Mouse (Mus musculus) intestine, embryonic 16.5 days (tissue): Measurements from ENCODE around the gene Lifr. TPM values are rescaled to one million over a fixed set of nuclear protein-coding genes. Genes with fewer than 3 reads are reported as not detected.
A peak's percentile ranks its signal among the peaks of the same experiment; 100 is the strongest.

Experiments used
- ATAC-seq: fragments of 200-750 bp; cut with Nextera tagmentation; 2 replicates; pipeline ENCODE4 v1.8.0; 2017; ENCODE audit warnings: moderate TSS enrichment, moderate library complexity
- H3K27ac ChIP-seq: fragments of 300-500 bp; sonication (generic); 2 replicates; pipeline ENCODE4 v1.5.1; 2014; ENCODE audit warnings: mild to moderate bottlenecking, low read length
- H3K27me3 ChIP-seq: fragments of 300-500 bp; sonication (generic); replicated peaks from 2 replicates; pipeline ENCODE4 v1.6.1; 2014; ENCODE audit warnings: low read length, control low read depth, mixed read lengths; ENCODE audit not compliant: control insufficient read depth, insufficient read depth
- H3K36me3 ChIP-seq: fragments of 300-500 bp; sonication (generic); 2 replicates; pipeline ENCODE4 v1.6.1; 2014; ENCODE audit warnings: low read length, control low read depth; ENCODE audit not compliant: control insufficient read depth, insufficient read depth
- H3K4me1 ChIP-seq: fragments of 300-500 bp; sonication (generic); 2 replicates; pipeline ENCODE4 v1.6.1; 2014; ENCODE audit warnings: low read length, control low read depth, mixed read lengths; ENCODE audit not compliant: control insufficient read depth, insufficient read depth
- H3K4me2 ChIP-seq: fragments of 300-500 bp; sonication (generic); 2 replicates; pipeline ENCODE4 v1.6.1; 2014; ENCODE audit warnings: low read depth, low read length, control low read depth
- H3K4me3 ChIP-seq: fragments of 300-500 bp; sonication (generic); 2 replicates; pipeline ENCODE4 v1.5.1; 2014; ENCODE audit warnings: mild to moderate bottlenecking, low read length
- H3K9ac ChIP-seq: fragments of 300-500 bp; sonication (generic); 2 replicates; pipeline ENCODE4 v1.6.1; 2014; ENCODE audit warnings: low read depth, low read length
- H3K9me3 ChIP-seq: fragments of 300-500 bp; sonication (generic); 2 replicates; pipeline ENCODE4 v1.6.1; 2016; ENCODE audit warnings: low read length, control low read depth; ENCODE audit not compliant: control insufficient read depth
- WGBS: fragments of 180-500 bp; shearing (Covaris S2); extraction: QIAGEN DNeasy Blood & Tissue Kit; methylation state at CpG from one replicate; pipeline ENCODE4 v1.1.7; 2014; 5-methylcytosine and 5-hydroxymethylcytosine counted together
- polyA plus RNA-seq: library from polyadenylated mRNA; unstranded; fragments of >200 nt; fragmentation: Nextera tagmentation; extraction: Ambion mirVana; gene quantifications from 2 replicates; pipeline ENCODE4 v1.2.1, GENCODE M21; 2015

Lifr gene
- polyA plus RNA-seq, 1 experiment from 2014 or later, result 11.6 TPM

DNA sequence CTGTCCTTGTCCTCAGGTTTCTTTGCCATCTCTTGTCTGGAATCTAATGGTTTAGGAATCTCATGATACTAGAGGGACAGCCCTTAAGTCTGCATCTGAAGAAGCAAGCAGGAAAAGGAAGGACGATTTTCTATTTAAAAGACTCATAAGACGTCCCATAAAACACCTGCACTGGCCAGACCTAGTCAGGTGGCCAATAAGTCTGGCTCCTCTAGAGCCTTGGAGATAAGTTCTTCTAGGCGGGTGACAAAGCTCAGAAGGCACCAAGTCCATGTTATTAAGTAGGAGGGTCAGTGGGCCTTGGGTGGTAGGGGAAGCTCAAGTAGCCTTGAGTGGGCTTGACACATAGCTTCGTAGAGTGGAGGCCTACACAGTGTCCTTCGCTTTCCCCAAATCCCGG is 67.2 kb downstream of the Lifr start:
- no peaks in the 10 kb centered on the region for H3K9me3 ChIP-seq
- H3K36me3 ChIP-seq, result 0 out of 2 replicates have a peak, but pooled peaks cover 3% of the 10 kb centered on the region
- peaks cover 8% of the 10 kb centered on the region; the same call in 1 of the 2 replicates for H3K4me1 ChIP-seq
- H3K4me3 ChIP-seq, result no peak overlapping the region
- ATAC-seq, result peak; percentile 61
- H3K27me3 ChIP-seq, result 0 out of 2 replicates have a peak, but pooled peaks cover 2% of the 10 kb centered on the region
- 63% methylated on average over 6 of the region's 6 CpGs for whole genome bisulfite sequencing
- H3K4me2 ChIP-seq, result no peak overlapping the region
- H3K27ac ChIP-seq, result no peak overlapping the region
- no peak overlapping the region for H3K9ac ChIP-seq

DNA sequence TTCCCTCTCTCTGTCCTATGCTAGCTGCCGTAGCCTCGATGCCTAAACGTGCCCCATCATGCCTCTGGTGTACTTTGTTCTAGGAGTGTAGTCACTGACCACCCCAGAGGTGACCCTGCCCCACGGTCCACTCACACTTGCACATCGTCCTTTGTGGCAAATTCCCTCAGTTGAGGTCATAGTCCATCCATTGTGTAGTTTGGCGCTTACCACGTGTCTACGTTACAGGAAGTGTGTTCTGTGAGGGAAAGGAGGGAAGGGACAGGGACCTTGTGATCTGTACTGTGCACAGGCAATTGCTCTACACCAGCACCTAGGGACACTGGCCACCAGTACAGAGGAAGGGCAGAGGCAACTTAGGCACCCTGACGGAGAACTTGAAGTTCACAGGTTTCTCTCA is 69.5 kb downstream of the Lifr start:
- WGBS, result 86% methylated on average over 9 of the region's 9 CpGs

DNA sequence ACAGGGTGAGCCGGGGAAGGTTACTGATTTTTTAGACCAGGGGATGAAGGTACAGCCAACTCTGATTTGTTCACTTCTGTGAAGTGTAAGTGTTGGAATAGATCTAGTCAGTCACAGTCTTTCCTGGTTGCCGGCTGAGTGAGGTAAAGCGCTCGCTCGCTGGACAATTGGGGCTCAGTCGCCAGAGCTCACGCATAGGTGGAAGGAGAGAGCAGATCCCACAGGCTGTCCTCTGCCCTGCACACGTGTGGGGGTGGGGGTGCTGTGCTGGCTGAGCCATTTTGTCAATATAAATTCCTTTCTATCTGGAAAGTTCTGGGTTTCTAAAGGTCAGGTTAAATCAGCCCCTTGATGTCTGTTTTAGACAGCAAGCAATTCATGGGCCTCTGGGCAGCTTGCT is 69.9 kb downstream of the Lifr start:
- Histone ChIP-seq H3K4me1 (peaks cover 3% of the 10 kb centered on the region; the same call in 1 of the 2 replicates), H3K4me3 (no peak overlapping the region), H3K9ac (no peak overlapping the region), H3K9me3 (no peaks in the 10 kb centered on the region), H3K4me2 (no peak overlapping the region), H3K36me3 (0 out of 2 replicates have a peak, but pooled peaks cover 3% of the 10 kb centered on the region), H3K27ac (no peak overlapping the region), H3K27me3 (no peaks in the 10 kb centered on the region)
- 85% methylated on average over 8 of the region's 8 CpGs for WGBS
- no peak for ATAC-seq

More for the DNA sequence above, 69.5 kb downstream of the Lifr start:
- Histone ChIP-seq H3K27ac (no peak overlapping the region), H3K36me3 (0 out of 2 replicates have a peak, but pooled peaks cover 3% of the 10 kb centered on the region), H3K4me1 (peaks cover 3% of the 10 kb centered on the region; the same call in 1 of the 2 replicates), H3K9ac (no peak overlapping the region), H3K27me3 (no peaks in the 10 kb centered on the region), H3K4me2 (no peak overlapping the region), H3K9me3 (no peaks in the 10 kb centered on the region), H3K4me3 (no peak overlapping the region)
- ATAC-seq, result no peak

DNA sequence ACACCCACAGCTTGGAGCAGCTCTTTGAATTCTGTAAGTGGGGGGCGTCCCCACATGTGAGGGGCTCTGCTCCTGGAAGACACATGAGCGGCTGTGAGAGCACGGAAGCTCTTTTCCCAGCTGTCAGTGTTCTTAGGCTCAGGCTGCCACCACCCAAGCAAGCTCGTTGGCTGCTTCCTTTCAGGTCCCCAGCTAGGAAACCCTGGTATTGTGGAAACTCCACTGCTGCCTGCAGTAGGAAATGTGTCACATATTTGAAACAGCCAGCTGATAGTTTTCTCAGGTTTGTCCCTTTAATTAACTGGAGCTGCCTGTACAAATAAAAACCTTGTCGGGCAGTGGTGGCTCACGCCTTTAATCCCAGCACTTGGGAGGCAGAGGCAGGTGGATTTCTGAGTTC is 73.4 kb downstream of the Lifr start:
- Histone ChIP-seq H3K27ac (no peak overlapping the region), H3K4me3 (no peak overlapping the region), H3K9ac (no peak overlapping the region), H3K27me3 (no peaks in the 10 kb centered on the region), H3K9me3 (no peaks in the 10 kb centered on the region), H3K36me3 (0 out of 2 replicates have a peak, but pooled peaks cover 3% of the 10 kb centered on the region), H3K4me2 (no peak overlapping the region), H3K4me1 (no peaks in the 10 kb centered on the region)
- WGBS, result 70% methylated on average over 6 of the region's 6 CpGs
- no peak for ATAC-seq

DNA sequence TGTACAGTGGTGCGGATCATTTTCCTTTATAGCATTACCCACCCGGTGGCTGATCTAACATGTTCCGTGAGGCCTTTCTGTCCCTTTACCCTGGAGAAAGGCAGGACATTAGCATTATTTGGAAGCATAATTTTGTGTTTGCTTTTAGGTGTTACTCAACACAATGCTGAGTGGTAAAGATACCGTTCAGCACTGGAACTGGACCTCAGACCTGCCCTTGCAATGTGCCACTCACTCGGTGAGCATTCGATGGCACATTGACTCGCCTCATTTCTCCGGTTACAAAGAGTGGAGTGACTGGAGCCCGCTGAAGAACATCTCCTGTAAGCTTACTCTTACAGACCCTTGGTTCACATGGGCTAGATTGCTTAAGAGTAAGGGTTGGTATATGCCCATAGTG is 76.3 kb downstream of the Lifr start:
- Histone ChIP-seq H3K4me3 (no peak overlapping the region), H3K4me1 (no peaks in the 10 kb centered on the region), H3K4me2 (no peak overlapping the region), H3K9me3 (no peaks in the 10 kb centered on the region), H3K27me3 (no peaks in the 10 kb centered on the region), H3K36me3 (no peaks in the 10 kb centered on the region), H3K27ac (no peak overlapping the region), H3K9ac (no peak overlapping the region)
- no peak for ATAC-seq
- WGBS, result 89% methylated on average over 9 of the region's 9 CpGs

DNA sequence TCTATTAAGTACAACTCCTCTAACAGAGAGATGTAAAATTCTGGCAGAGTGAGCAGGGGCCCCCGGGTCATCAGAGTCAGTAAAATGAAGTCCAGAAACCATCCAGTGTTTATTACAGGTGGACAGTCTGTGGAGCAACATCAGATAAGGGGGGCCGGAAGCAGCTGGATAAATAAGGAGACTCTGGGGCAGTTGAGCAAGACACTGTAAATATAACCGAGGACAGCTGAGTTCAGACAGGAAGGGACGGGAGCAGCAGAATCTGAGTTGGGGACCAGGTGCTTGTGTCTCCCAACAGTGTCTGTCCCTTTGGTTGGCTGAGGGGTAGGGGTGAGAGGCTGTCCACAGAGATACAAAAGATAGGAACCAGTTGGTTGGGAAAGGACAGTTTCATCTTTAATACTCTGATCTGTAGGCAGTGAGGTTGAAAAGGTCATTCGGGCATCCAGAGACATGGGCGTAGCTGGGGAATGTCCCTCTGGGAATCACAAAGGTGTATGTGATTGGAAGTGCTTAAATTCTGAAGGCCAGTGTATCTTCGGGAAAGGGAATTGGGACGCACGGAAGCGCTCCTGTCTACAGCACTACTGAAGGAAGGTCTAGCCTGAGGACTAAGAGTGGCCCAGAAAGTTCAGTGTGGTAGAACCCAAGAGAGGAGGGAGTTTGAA is 77.0 kb downstream of the Lifr start:
- Histone ChIP-seq H3K4me1 (no peaks in the 10 kb centered on the region), H3K4me3 (no peak overlapping the region), H3K9me3 (no peaks in the 10 kb centered on the region), H3K27ac (no peak overlapping the region), H3K36me3 (no peaks in the 10 kb centered on the region), H3K9ac (no peak overlapping the region), H3K27me3 (no peaks in the 10 kb centered on the region), H3K4me2 (no peak overlapping the region)
- peak; percentile 78 for ATAC-seq
- 78% methylated on average over 10 of the region's 10 CpGs for WGBS

DNA sequence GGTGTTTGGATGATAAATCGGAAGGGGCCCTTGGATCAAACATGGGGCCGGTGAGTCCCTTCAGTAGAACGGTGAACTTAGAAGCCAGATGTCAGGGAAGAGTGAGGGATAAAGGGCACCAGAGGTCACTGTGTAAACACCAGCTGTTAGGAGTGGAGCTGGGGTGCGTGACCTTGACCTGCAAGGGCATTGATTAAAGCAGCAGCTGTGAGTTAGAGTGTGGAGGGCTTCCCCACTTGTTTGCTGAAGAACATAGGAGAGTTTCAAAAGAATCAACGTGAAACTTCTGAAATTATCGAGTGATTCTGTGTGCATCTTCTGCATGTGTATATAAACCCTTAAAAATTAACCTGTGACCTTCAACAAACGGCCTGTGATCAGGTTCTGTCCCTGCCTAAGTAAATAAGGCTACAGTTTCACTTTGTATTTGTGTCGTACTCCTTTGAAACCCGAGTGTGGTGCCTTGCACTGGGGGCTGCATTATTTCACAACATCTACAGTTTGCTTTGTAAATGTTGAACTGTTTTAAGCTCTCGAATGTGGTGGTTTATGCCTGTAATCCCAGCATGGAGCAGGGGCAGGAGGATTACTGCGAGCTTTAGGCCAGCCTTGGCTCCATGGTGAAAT is 77.6 kb downstream of the Lifr start:
- WGBS, result 51% methylated on average over 11 of the region's 11 CpGs
- peak; percentile 42; the same call in 1 of the 2 replicates for ATAC-seq

DNA sequence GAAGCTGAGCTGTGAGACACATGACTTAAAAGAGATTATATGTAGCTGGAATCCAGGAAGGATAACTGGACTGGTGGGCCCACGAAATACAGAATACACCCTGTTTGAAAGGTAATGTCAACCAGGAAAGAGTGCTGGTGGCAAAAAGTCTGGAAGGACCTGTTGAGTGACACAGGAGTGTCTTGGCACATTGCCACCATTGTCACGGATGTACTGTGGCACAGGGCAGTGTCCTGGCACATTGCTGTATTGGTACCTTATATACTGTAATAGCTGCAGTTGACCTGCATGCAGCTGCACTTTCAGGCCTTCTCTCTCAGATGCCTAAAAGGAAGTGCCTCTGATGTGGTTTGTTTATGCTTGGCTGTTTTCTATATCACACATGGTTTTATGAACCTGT is 82.5 kb downstream of the Lifr start:
- ATAC-seq, result no peak
- Histone ChIP-seq H3K27ac (no peak overlapping the region), H3K27me3 (no peaks in the 10 kb centered on the region), H3K4me1 (no peaks in the 10 kb centered on the region), H3K36me3 (no peaks in the 10 kb centered on the region; the same call in 1 of the 2 replicates), H3K9me3 (no peaks in the 10 kb centered on the region), H3K4me3 (no peak overlapping the region), H3K4me2 (no peak overlapping the region), H3K9ac (no peak overlapping the region)
- 60% methylated on average over 2 of the region's 2 CpGs for WGBS

More for the DNA sequence above, 77.6 kb downstream of the Lifr start:
- Histone ChIP-seq H3K4me1 (no peaks in the 10 kb centered on the region), H3K27ac (no peak overlapping the region), H3K27me3 (no peaks in the 10 kb centered on the region), H3K4me2 (no peak overlapping the region), H3K9me3 (no peaks in the 10 kb centered on the region), H3K36me3 (no peaks in the 10 kb centered on the region), H3K4me3 (no peak overlapping the region), H3K9ac (no peak overlapping the region)

DNA sequence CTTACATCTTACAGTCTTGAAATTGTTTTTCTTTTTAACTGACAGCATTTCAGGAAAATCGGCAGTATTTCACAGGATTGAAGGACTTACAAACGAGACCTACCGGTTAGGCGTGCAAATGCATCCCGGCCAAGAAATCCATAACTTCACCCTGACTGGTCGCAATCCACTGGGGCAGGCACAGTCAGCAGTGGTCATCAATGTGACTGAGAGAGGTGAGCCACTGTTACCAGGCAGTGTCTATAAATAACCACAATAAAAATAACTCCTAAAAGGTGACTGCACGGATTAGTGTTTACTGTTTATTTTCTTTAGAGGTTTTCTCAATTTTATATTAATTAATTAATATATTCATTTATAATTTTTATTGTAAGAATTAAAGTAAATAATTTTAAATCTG is 82.9 kb downstream of the Lifr start:
- ATAC-seq, result no peak
- 83% methylated on average over 7 of the region's 7 CpGs for WGBS
- H3K9me3 ChIP-seq, result no peaks in the 10 kb centered on the region

More for the DNA sequence above, 82.9 kb downstream of the Lifr start:
- Histone ChIP-seq H3K9ac (no peak overlapping the region), H3K4me3 (no peak overlapping the region), H3K4me1 (no peaks in the 10 kb centered on the region), H3K4me2 (no peak overlapping the region), H3K36me3 (no peaks in the 10 kb centered on the region; the same call in 1 of the 2 replicates), H3K27ac (no peak overlapping the region), H3K27me3 (no peaks in the 10 kb centered on the region)
